Mouse (Mus musculus) frontal cortex, postnatal 10 days (tissue): Measurements from ENCODE around the gene Plcd1.

ENCODE experiments used
- DNase-seq, 2 experiments: peaks; one replicate each; pipeline ENCODE4 v3.0.0; 2022; ENCODE audit warnings: low spot score in 2 of 2, mixed read lengths in 1 of 2

Plcd1 gene

DNA sequence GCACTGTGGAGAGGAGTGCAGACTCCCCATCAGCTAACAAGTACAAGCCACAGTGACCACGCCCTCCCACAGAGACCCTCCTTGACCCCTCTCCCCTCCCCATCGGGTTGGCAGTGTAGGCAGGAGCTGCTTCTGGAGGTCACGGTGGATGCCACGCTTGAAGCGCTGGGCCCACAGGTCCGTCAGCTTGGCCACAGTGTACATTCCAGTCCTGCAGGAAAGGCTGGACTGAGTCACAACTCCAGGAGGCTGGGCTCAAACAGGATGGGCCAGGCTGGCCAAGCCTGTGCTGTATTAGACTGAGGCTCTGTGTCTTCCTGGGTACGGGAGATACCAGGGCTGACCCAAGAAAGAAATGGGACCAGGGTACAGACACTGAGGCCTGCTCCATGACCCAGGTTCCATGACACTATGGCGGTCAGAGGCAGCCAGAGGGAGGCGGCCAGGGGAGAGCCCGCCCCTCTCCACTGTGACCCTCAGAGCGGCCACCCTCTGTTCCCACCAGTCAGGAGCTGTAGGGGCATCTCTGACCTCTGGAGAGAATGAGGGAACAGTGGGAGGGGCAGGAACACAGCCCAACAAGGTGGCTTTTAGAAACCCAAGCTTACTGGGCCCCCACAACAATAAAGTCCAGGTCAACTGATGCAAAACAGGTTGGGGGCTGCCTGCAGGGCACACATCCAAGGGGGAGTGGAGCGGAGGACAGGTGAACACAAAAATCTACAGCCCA, 1.6 kb downstream of the Plcd1 start:
- no peak for DNase-seq

DNA sequence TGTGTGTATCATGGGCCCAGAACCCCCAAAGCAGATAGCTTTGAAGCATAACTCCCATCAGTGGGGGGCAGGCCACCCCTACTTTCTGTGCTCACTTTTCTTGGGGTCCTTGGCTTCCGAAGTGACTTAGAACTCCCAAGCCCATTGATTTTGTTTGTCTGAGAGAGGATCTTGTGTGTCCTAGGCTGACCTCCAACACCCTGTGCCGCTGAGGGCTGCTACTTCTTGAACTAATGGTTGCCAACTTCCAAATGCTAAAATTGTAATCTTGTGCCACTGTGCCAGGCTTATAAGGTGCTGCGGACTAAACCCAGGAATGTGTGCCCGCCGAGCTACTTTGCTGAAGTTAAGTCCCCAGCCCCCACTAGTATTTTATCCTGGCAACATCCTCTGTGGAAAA, 2.8 kb downstream of the Plcd1 start:
- no peak for DNase-seq

DNA sequence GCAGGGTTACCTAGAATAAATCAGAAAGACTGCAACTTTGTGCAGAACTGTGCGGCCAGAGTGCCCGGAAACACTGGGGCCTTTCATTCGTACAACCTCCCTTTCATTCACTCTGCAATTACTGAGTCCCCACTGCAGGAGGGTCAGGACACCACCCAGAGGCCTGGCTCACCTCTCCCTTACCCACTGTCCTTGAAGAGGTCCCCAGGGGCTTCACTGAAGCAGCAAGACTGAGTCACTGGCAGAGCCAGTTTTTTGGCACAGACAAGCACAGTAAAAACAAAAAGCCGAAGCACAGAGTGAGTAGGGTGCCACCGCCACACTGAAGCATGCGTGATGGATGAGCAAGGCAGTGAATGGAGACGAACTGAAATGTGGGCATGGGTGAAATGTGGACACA, 3.9 kb downstream of the Plcd1 start:
- DNase-seq: no peak

DNA sequence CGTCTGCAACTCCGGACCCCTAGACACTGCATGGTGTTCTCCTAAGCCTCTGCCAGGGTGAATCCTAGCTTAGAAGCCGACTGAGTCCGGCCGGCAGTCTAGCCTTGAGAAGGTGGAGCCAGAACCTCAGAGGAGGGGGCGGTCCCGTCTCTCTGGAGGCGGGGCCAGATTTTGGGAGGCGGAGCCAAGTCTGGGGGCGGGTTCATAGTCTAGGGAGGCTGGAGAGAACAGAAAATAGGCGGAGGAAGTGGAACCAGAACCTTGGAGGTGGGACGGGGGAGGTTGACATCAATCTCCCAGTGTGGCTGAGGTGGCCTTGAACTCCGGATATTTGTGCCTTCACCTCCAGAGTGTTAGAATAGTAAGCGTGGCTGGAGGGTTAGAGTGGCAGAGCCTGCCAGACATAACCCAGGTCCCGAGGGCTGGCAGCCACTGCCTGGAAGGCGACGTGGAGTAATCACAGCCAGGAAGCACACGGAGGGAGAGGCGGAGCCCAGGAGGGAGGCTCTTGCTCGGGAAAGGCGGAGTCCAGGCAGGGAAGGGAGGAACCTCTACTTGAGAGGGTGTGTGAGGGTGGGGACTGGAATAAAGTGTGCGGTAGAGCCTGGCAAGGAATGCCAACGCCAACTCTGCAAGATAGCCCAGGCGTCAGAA, 5.0 kb downstream of the Plcd1 start:
- DNase-seq: peak; percentile 65 to 72

DNA sequence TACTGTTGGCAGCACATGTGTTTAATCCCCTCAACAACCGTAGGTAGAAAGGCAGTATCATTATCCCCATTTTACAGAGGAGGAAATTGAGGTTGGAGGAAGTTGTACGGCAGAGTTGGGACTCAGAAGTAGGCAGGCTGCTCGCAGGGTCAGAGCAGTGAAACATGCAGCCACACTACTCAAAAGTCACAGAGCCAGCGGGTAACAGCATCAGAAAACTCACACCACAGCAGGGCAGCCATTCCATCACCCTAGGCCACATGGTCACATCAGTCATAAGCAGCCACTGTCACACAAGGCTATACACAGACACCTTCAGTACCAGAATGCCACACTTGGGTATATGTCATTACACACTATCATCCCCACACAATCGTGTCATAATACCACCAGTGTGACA, 6.0 kb downstream of the Plcd1 start:
- no peak for DNase-seq

DNA sequence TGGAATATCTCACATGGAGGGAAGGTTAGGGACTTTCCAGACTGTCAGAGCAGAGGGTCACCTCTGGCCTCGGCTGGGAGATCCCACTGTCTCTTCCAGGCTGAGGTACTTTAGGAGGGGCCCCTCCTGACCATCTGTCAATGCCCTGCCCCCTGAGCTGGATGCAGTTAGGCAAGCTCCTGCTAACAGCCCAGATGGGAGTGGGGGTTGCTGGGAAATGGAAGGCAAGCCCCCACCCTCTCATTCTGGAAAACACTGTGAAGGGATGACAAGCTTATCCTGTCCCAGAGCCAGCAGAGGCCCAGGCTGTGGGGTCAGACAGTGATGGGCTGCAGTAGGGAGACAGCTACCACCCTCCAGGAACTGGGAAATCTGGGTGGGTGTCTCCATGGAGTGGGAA, 6.9 kb downstream of the Plcd1 start:
- DNase-seq: no peak

DNA sequence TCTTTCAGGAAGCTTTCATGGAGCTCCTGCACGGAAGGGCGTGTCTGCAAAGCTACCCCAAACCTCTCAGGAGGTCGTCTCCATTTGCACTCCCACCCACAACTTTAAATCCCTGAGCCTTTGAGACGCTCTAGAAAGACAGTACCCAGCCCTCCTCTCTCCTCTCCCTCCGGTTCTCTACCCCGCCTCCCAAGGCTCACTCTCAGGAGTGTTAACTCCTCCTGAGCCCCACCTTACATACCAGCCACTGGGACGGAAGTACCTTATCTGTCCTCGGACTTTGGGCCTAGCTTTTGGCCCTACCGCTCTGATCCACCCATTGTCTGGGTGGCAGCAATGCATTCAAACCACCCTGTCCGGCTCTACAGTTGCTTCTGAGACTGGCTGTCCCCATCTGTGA, 9.3 kb downstream of the Plcd1 start:
- no peak for DNase-seq

DNA sequence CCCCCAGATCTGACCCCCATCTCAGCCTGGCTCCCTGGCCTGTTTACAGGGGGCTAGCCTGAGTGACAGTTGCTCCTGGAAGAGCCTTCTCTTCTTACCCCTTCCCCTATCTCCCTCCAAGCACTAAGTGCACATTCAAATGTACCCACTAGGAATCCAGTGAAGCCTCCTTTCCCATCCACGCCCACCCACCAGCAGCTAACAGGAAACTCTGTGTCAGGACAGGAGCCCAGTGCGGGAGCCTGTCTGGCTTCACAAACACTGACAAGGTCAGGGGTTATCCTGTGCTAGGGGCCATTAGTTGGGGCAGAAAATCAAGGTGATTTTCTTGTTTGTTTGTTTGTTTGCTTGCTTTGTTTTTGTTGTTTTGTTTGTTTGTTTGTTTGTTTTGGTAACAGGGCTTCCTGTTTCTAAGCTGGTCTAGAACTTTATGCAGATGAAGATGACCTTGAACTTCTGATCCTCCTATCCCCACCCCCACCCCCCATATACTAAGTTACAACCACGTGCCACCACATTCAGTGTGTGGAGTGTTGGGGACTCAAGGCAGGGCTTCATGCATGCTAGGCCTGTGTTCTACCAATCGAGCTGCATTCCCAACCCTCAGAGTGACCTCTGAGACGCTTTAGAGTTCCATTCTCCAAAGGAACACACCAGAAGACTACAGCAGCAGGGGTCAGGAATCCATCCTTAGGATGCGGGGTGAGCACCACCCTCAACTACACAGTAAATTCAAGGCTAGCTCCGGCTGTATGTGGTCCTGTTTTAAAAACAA, 10.5 kb downstream of the Plcd1 start:
- DNase-seq: no peak

DNA sequence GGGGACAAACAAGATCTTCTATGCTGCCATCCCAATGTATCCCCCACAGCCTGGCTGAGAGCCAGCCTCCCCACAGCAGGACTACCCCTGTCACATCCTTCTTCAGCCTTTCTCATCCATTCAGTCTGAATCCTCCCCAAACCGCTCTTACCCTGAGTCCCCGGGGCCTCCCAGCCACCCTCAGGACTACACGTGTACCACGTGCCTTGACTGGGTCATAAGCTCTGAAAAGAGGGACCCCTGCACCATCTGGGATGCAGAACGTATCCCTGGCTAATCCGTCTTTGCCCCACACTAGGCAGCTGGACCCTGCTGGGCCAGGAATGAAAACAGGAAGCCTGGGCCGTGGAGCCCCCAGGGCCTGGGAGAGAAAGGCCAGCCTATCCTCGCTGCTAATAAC, 11.3 kb downstream of the Plcd1 start:
- DNase-seq: no peak

DNA sequence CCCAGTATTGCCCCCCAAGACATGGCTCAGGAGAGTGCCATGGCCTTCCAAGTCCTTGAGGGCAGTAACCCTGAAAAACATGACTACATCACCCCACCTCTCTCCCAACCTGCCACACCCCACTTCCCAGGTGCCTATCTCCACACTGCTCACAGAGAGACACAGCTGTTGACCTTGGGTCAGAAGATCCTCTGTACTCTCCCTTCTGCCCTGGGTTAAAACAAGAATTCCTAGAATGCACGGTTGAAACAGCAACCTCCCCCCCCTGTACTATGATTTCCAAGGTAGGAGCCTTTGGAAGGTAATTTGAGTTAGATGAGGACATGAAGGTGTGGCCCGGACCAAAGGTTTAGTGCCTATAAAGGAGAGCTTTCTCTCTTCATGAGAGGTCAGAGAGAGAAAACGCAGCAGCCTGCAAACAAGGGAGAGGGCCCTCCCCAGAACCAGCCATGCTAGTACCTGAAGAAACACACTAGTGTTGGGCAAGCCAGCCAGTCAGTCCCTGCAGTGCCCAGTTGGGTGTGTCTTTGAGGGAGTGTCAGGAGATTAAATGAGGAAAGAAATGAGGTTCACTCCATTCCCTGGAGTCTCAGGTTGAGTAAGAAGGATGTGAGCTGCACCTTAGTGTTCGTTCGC, 13.1 kb downstream of the Plcd1 start:
- DNase-seq: no peak

DNA sequence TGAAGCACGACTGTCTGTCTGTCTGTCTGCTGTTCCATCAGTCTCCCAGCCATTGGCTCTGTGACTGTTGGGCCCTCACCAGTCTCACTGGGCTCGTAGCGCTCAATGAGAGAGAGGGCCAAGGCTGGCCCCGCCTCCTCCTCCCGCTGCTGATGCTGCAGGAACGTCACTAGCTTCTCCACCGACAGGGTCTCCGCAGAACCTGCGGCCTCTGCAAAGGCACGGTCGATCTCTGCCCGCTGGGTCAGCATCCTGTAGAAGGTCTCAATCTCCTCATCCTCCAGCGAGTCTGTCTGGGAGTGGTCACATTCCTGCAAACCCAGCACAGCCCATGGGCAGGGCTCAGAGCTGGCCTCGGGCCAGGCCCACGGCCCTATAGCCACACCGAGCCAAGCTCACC, 17.6 kb downstream of the Plcd1 start:
- DNase-seq: no peak

DNA sequence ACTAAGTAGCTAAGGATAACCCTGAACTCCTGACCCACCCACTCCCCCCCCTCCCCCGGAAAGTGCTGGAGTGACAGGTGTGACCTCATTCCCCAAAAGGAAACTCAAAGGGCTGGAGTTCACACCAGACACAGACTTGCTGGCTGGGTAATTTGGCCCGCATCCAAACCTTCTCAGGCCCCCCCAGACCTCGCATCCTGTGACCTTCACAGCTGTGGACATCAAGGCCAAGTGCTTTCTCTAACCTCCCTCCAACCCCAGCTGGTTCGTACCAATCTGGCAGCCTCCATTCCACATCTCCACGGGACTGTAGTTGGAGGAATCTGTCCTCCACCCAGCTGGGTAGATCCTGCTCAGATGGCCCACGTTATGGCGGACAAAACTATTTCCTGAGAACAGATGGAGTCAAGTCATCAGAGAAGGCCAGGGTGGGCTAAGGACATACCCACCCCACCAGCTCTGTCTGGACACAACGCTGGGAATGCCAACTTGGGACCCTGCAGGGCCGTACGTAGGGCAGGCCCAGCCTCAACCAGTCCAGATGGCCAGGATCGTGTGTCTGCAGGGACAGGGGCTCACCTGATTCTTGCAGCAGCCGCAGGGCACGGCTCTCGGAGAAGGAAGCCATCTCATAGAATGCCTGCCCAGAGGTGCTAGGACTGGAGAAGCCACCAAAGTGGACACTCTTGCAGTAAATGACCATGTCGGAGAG, 20.0 kb downstream of the Plcd1 start:
- no peak for DNase-seq

DNA sequence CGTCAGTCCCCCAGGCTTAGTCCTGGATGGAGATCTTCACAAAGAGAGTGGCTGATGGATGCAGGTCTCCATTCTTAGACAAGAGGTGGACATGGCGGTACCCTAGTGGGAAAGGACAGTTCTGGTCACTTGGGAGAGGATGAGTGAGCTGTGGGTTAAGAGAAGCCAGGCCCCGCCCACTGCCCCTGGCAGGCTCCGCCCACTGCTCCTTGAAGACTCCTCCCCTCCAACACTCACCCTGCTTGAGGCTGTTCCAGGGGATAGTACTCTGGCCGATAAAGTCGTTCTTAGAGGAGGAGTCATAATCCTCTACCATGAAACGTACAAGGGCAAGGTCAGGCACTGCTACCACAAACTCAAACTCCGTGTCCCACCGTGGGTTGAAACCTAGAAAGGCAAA, 21.5 kb downstream of the Plcd1 start:
- no peak for DNase-seq

DNA sequence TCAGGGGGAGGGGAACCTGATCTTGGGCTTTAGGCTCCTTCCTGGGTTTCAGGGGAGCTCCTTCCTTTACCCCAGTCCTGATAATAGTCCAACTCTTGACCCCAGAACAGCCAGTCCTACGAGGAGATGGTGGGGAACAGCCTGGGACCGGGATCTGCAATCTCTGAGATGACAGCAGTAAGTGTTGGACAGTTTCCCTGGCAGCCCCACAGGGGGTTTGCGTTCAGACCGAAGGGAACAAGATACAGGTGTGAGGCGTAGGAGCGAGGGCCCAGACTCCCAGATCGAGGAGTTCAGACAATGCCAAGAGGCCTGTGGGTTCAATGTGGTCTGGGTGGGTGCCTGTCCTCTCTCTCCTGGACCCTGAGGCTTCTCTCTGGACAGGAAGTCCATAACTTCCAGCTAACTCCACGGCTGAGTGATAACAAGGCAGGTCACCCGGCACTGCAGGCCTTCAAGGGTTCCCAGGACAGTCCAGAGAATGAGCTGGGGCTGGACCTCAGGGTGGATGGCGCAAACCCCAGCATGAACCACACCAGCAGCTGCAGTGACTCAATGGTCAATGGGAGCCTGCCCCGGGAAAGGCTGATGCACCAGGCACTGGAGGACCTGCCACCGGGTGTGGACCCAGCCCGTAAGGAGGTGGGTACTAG, 23.0 kb downstream of the Plcd1 start:
- no peak for DNase-seq

DNA sequence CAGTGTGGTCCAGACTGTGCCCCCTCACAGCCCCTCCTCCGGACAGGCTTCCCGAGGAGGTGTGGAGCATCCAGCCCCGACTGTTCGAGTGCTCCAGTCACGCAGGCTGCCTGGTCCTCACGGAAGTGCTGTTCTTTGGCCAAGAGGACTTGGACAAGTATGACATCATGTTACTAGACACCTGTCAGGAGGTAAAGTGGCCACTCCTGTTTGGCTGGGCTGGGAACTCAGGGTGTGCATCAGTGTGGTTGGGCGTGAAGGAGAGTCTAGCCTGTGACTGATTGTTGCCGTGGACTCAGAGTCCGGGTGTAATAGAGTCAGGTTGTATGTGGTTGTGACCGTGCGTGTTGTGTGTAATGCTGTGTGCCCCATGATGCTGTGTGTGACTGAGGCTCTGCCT, 25.0 kb downstream of the Plcd1 start:
- DNase-seq: no peak

DNA sequence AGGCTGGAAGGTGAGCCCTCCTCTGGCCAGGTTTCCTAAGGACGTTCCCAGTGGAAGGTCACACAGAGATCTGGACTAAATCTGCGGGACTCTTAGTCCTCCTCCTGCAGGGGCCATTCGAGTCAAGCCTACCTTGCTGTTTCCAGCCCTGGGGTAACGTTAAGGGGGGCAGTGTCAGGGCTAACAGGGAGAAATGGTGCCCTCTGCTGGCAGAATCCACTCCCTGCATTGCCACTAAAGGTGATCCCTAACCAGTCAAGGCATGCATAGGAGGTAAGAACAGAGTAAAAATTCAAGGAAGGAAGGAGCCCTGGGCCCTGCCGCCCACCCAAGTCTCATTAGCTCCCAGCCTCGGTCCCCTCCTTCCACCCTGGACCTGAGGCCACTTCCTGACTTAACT, 25.7 kb downstream of the Plcd1 start:
- DNase-seq: peak in 1 of 2 experiments; percentile 75

DNA sequence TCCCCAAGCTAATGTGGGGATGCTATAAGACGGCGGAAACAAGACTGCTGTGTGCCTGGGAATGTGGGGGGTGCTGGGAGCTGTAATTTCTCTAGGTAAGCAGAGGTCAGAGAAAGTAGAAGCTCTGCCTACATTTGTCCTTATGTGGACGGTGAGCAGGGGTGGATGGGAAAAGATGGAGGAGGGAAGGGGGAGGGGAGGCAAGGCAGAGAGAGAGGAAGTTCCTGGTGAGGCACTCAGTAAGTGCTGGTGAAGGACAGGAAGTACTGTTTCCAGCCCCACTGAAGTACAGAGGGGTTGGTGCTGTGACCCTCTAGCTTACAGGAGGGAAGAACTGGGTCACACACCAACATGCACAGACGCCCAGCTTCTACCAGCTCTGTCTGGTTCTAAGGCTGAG, 29.0 kb downstream of the Plcd1 start:
- DNase-seq: no peak

DNA sequence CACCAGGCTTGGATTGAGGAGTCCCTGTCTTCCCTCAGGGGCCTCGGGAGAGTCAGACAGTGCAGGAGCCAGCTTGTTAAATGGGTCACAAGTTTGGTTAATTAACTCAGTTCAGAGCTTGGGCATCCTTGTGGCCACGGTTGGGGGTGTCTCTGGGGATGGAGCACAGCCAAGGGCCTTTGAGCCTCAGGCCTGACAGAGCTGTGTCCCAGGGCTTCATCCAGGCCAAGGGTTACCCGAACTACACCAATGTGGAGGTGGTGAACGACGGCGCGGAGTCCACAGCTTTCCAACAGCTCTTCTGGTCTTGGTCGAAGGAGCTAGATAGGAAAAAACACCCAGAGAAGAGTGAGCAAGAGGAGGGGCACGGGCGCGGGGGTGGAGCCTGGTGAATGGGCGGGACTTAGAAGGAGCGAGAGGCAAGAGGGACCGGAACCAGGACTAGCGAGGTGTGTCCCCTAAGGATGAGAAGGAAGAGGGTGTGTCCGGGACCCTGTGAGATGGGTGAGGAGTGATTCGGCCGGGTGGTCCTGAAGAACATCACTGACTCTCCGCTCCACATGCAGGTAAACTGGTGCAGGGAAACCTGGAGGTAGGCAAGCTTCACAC, 30.2 kb downstream of the Plcd1 start:
- no peak for DNase-seq

DNA sequence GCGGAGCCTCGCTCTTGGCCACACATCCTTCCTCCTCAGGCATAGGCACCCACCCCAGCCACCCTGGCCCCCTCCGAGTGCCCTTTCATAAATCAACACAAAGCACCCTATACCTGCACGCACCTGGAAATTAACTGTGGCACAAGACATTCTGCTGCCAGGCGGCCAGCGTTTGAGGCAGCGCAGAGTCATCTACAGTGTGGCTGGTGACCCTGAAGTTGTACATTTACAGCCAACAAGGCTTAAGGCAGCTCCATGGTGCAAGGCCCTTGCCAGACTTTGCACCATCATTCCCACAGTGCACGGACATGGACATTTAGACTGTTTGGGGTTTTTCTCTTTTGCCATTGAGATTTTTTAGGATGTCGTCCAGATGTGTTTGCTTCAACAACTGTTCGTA, 32.6 kb downstream of the Plcd1 start:
- DNase-seq: no peak

DNA sequence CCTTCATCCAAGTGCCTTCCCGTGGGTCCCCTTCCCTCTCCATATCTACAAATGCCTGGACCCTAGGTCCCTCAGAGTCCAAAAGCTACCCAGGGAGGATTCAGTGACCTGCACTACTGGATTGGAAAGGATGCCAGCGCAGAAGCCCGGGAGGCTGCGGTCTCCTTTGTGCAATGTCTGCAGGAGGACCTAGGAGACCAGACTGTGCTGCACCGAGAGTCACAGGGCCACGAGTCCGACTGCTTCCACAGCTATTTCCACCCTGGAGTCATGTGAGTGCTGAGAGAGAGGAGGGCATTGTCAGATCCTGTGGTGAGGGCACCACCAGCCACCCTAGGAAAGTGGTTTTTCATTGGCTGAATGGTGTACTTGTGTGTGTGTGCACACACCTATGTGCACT, 35.1 kb downstream of the Plcd1 start:
- no peak for DNase-seq

DNA sequence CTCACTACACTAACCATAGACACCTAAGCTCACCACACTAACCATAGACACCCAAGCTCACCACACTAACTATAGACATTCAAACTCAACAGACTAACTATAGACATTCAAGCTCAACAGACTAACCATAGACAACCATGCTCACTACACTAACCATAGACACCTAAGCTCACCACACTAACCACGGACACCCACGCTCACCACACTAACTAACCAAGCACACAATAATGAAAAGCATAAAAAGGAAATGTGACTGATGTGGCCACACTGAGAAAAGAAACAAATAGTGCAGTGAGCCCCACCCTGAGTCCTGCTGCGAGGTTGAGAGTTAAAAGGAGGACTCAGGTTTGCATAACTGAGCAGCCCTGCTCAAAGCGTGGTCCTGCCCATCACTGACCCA, 38.0 kb downstream of the Plcd1 start:
- DNase-seq: no peak
